Mouse (Mus musculus) thymus, postnatal 0 days (tissue): ENCODE results near the gene Gm4871. TPM values are rescaled to one million over a fixed set of nuclear protein-coding genes. Genes with fewer than 3 reads are reported as not detected.

Source experiments
- DNase-seq: peaks from one replicate; pipeline ENCODE4 v3.0.0-alpha.2; 2015; ENCODE audit warnings: low spot score
- polyA plus RNA-seq: library from polyadenylated mRNA; unstranded; fragments of >200 nt; fragmentation: Nextera tagmentation; extraction: Ambion mirVana; gene quantifications from 2 replicates; pipeline ENCODE4 v1.2.1, GENCODE M21; 2015

The Gm4871 gene
- polyA plus RNA-seq, 1 experiment from 2014 or later: not detected

GRCm38 (mm10) chr5:144998491-144998890 is 34.1 kb downstream of the Gm4871 start:
- DNase-seq: peak; percentile 49

- no peak for DNase-seq
Measured at GRCm38 (mm10) chr5:144990481-144990880, 42.1 kb downstream of the Gm4871 start.

- DNase-seq: no peak
Measured at GRCm38 (mm10) chr5:144990051-144990450, 42.5 kb downstream of the Gm4871 start.

- no peak for DNase-seq
Measured at GRCm38 (mm10) chr5:144989061-144989405, 43.5 kb downstream of the Gm4871 start.

DNA sequence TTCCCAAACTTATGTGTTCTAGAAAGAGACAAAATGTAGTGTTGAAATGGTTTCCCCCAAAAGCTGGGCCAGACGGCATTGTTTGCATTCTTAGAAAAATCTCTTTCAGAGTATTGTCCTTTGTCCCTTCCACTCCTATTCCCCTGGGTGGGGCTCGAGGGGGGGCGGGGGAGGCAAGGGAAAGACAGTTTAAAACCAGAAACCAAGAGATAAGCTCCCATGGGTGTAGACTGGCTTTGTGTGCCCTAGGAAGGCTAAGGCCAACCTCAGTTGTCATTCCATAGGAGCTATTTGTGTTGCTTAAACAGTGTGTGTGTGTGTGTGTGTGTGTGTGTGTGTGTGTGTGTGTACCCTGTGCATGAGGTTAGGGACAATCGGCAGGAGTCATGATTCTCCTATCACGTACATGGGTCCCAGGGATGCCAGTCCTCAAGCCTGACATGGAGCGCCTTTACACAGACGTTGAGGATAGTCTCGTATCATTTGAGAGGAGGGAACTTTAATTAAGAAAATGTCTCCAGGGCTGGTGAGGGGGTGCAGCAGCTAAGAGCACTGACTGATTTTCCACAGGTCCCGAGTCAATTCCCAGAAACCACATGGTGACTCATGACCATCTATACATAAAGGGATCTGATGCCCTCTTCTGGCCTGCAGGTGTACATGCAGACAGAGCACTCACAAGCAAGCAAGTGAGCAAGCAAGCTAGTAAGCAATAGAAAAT is 44.1 kb downstream of the Gm4871 start:
- peak; percentile 21 for DNase-seq

DNA sequence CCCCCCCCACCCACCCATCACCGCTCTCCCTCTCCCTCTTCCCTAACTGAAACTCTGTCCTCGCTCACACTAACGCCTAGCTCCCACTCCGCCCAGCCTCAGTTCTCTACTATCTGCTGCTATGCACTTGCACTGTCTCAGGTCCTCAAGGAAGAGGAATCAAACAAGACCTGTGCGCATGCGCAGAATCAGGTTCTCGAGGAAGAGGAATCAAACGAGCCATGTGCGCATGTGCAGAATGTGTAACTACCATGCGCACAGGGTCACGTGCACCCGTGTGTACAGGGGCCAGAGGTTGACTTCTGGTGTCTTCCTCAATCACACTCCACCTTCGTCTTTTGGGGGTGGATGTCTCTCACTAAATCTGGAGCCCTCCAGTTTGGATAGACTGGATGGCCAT is 45.0 kb downstream of the Gm4871 start:
- no peak for DNase-seq

- DNase-seq: no peak
Measured at GRCm38 (mm10) chr5:144984839-144985238, 47.7 kb downstream of the Gm4871 start.

DNA sequence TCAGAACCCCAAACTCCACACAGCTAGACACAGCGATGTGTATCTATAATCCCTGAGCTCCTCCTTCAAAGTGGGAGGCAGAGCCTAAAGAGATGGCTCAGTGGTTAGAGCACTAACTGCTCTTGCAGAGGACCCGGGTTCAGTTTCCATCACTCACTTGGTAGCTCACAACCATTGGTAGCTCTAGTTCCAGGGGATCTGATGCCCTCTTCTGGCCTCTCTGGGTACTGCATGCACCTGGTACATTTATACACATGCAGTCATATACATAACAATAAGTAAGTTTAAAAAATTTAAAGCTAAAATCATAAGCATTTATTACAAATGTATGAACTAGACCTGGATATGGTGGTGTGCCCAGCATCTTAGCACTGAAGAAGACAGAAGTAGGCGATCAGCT is 49.3 kb downstream of the Gm4871 start:
- DNase-seq: no peak

Other genes with a start within 250 kb of the Gm4871 start
- 7.7 and 10.0 TPM in 2 replicates for gene Smurf1, start 66.9 kb downstream of the Gm4871 start, polyA plus RNA-seq
- gene 1700018F24Rik, start 10.2 kb upstream of the Gm4871 start, polyA plus RNA-seq: 0.22 TPM in 1 of 2 replicates, not detected in the other
- 148 and 153 TPM in 2 replicates for gene Arpc1a, start 51.1 kb upstream of the Gm4871 start, polyA plus RNA-seq
- gene Kpna7, start 51.3 kb upstream of the Gm4871 start, polyA plus RNA-seq: 0.05 and 0.20 TPM in 2 replicates
- 563 and 603 TPM in 2 replicates for gene Arpc1b, start 81.5 kb upstream of the Gm4871 start, polyA plus RNA-seq
- 66.2 and 73.5 TPM in 2 replicates for gene Pdap1, start 107.5 kb upstream of the Gm4871 start, polyA plus RNA-seq
- gene Bud31, start 107.6 kb upstream of the Gm4871 start, polyA plus RNA-seq: 275 and 289 TPM in 2 replicates
- gene Ptcd1, start 134.4 kb upstream of the Gm4871 start, polyA plus RNA-seq: 12.4 and 12.8 TPM in 2 replicates
- gene Cpsf4, start 134.5 kb upstream of the Gm4871 start, polyA plus RNA-seq: 56.4 and 58.2 TPM in 2 replicates
- 651 and 696 TPM in 2 replicates for gene Atp5j2, start 159.3 kb upstream of the Gm4871 start, polyA plus RNA-seq
- 17.2 and 18.7 TPM in 2 replicates for gene Zkscan14, start 169.1 kb upstream of the Gm4871 start, polyA plus RNA-seq
- 7.8 and 8.0 TPM in 2 replicates for gene Zkscan5, start 171.8 kb upstream of the Gm4871 start, polyA plus RNA-seq
- 34.2 and 36.4 TPM in 2 replicates for gene Zfp655, start 199.0 kb upstream of the Gm4871 start, polyA plus RNA-seq
- 0.56 and 0.63 TPM in 2 replicates for gene Zscan25, start 247.7 kb upstream of the Gm4871 start, polyA plus RNA-seq